Mouse (Mus musculus) liver, embryonic 14 days (tissue): Measurements from ENCODE around the gene Slc27a3. TPM values are rescaled to one million over a fixed set of nuclear protein-coding genes. Genes with fewer than 3 reads are reported as not detected.

Source experiments
- polyA plus RNA-seq: library from polyadenylated mRNA; depleted of rRNA; stranded (reverse); fragments of >200 nt; gene quantifications from 2 replicates; pipeline ENCODE4 v1.2.3, GENCODE M21; 2012; rRNA removed

The Slc27a3 gene
- 1.8 and 1.9 TPM in 2 replicates for polyA plus RNA-seq

GRCm38 (mm10) chr3:90389511-90390490 is at the start of gene Slc27a3:
TSS of gene Slc27a3 (minus strand) at chr3:90389938.

GRCm38 (mm10) chr3:90433381-90434020 is 43.8 kb upstream of the Slc27a3 start, which contains the start of gene Ints3:
TSS of gene Ints3 (minus strand) at chr3:90433622.

Other genes with a start within 250 kb of the Slc27a3 start
- 1,354 and 1,509 TPM in 2 replicates for gene Rps27, start 176.3 kb downstream of the Slc27a3 start, polyA plus RNA-seq
- 4.5 and 4.6 TPM in 2 replicates for gene Rab13, start 176.2 kb downstream of the Slc27a3 start, polyA plus RNA-seq
- 20.6 and 26.0 TPM in 2 replicates for gene Jtb, start 158.3 kb downstream of the Slc27a3 start, polyA plus RNA-seq
- 0.23 and 0.30 TPM in 2 replicates for gene Creb3l4, start 146.4 kb downstream of the Slc27a3 start, polyA plus RNA-seq
- 9.5 and 10.7 TPM in 2 replicates for gene Slc39a1, start 141.8 kb downstream of the Slc27a3 start, polyA plus RNA-seq
- gene Crtc2, start 135.8 kb downstream of the Slc27a3 start, polyA plus RNA-seq: 6.6 and 7.9 TPM in 2 replicates
- 3.5 and 4.3 TPM in 2 replicates for gene Dennd4b, start 124.8 kb downstream of the Slc27a3 start, polyA plus RNA-seq
- 4.7 and 5.7 TPM in 2 replicates for gene Gatad2b, start 96.8 kb downstream of the Slc27a3 start, polyA plus RNA-seq
- gene Ints3, start 43.7 kb upstream of the Slc27a3 start, polyA plus RNA-seq: 11.3 and 13.6 TPM in 2 replicates
- gene Npr1, start 75.9 kb upstream of the Slc27a3 start, polyA plus RNA-seq: 6.3 and 7.8 TPM in 2 replicates
- 37.2 and 42.0 TPM in 2 replicates for gene Ilf2, start 86.2 kb upstream of the Slc27a3 start, polyA plus RNA-seq
- gene Snapin, start 101.1 kb upstream of the Slc27a3 start, polyA plus RNA-seq: 8.8 and 10.6 TPM in 2 replicates
- gene Chtop, start 119.6 kb upstream of the Slc27a3 start, polyA plus RNA-seq: 53.6 and 54.9 TPM in 2 replicates
- 15.4 and 16.1 TPM in 2 replicates for gene S100a1, start 124.5 kb upstream of the Slc27a3 start, polyA plus RNA-seq
- gene S100a13, start 124.5 kb upstream of the Slc27a3 start, polyA plus RNA-seq: 11.2 TPM in 2 replicates
- 0.31 TPM in 1 of 2 replicates, not detected in the other for gene S100a14, start 136.9 kb upstream of the Slc27a3 start, polyA plus RNA-seq
- gene S100a16, start 147.3 kb upstream of the Slc27a3 start, polyA plus RNA-seq: 13.0 and 13.2 TPM in 2 replicates
- gene S100a3, start 170.6 kb upstream of the Slc27a3 start, polyA plus RNA-seq: 0.05 TPM in 1 of 2 replicates, not detected in the other
- not detected in 2 replicates for gene S100a2, start 200.3 kb upstream of the Slc27a3 start, polyA plus RNA-seq
- not detected in 2 replicates for gene Gm42674, start 212.0 kb upstream of the Slc27a3 start, polyA plus RNA-seq
- 1.9 and 3.1 TPM in 2 replicates for gene S100a4, start 213.8 kb upstream of the Slc27a3 start, polyA plus RNA-seq
- gene S100a5, start 218.6 kb upstream of the Slc27a3 start, polyA plus RNA-seq: not detected in 2 replicates
- gene S100a6, start 222.9 kb upstream of the Slc27a3 start, polyA plus RNA-seq: 4.5 and 8.3 TPM in 2 replicates